Mouse (Mus musculus) liver, embryonic 15.5 days (tissue): Measurements from ENCODE around the gene Pcnx3. TPM values are rescaled to one million over a fixed set of nuclear protein-coding genes. Genes with fewer than 3 reads are reported as not detected.

Experiments
- microRNA-seq: library from miRNA; unstranded; fragments of <30 nt; microRNA quantifications from one replicate; pipeline ENCODE4, GENCODE M21; 2016
- polyA plus RNA-seq: library from polyadenylated mRNA; unstranded; fragments of >200 nt; fragmentation: Nextera tagmentation; extraction: Ambion mirVana; gene quantifications from 2 replicates; pipeline ENCODE4 v1.2.1, GENCODE M21; 2015

The Pcnx3 gene
- polyA plus RNA-seq, 1 experiment from 2014 or later: 9.2 TPM

Small RNA genes lying within 50 kb of the gene (microRNA-seq; reads per million reads assigned to microRNA genes)
- not detected for gene Mir6987

Other genes with a start within 250 kb of the Pcnx3 start
- gene Fosl1, start 241.4 kb downstream of the Pcnx3 start, polyA plus RNA-seq: not detected in 2 replicates
- gene Ccdc85b, start 231.0 kb downstream of the Pcnx3 start, polyA plus RNA-seq: 1.6 TPM in 2 replicates
- gene Fibp, start 228.3 kb downstream of the Pcnx3 start, polyA plus RNA-seq: 25.3 and 28.6 TPM in 2 replicates
- gene Ctsw, start 220.4 kb downstream of the Pcnx3 start, polyA plus RNA-seq: 0.53 and 0.54 TPM in 2 replicates
- 16.0 and 17.5 TPM in 2 replicates for gene Efemp2, start 215.0 kb downstream of the Pcnx3 start, polyA plus RNA-seq
- gene Mus81, start 200.5 kb downstream of the Pcnx3 start, polyA plus RNA-seq: 14.0 and 16.4 TPM in 2 replicates
- gene Cfl1, start 198.5 kb downstream of the Pcnx3 start, polyA plus RNA-seq: 992 and 1,073 TPM in 2 replicates
- gene 1700020D05Rik, start 185.1 kb downstream of the Pcnx3 start, polyA plus RNA-seq: 0.12 TPM in 1 of 2 replicates, not detected in the other
- gene Snx32, start 178.4 kb downstream of the Pcnx3 start, polyA plus RNA-seq: 6.8 and 7.0 TPM in 2 replicates
- 0.05 TPM in 1 of 2 replicates, not detected in the other for gene Ovol1, start 128.3 kb downstream of the Pcnx3 start, polyA plus RNA-seq
- 3.6 and 4.0 TPM in 2 replicates for gene Ap5b1, start 120.9 kb downstream of the Pcnx3 start, polyA plus RNA-seq
- gene Rnaseh2c, start 87.0 kb downstream of the Pcnx3 start, polyA plus RNA-seq: 100 and 122 TPM in 2 replicates
- 16.2 and 17.4 TPM in 2 replicates for gene Kat5, start 78.7 kb downstream of the Pcnx3 start, polyA plus RNA-seq
- gene Rela, start 51.4 kb downstream of the Pcnx3 start, polyA plus RNA-seq: 23.3 and 24.2 TPM in 2 replicates
- 28.2 and 32.5 TPM in 2 replicates for gene Sipa1, start 25.2 kb downstream of the Pcnx3 start, polyA plus RNA-seq
- gene Map3k11, start 166 bp downstream of the Pcnx3 start, polyA plus RNA-seq: 16.8 and 18.4 TPM in 2 replicates
- gene Kcnk7, start 15.5 kb upstream of the Pcnx3 start, polyA plus RNA-seq: 0.15 and 0.28 TPM in 2 replicates
- gene Ehbp1l1, start 37.4 kb upstream of the Pcnx3 start, polyA plus RNA-seq: 110 and 121 TPM in 2 replicates
- 39.3 and 39.8 TPM in 2 replicates for gene Fam89b, start 40.7 kb upstream of the Pcnx3 start, polyA plus RNA-seq
- 1.2 and 3.4 TPM in 2 replicates for gene Ltbp3, start 52.0 kb upstream of the Pcnx3 start, polyA plus RNA-seq
- 21.1 and 24.4 TPM in 2 replicates for gene Scyl1, start 82.5 kb upstream of the Pcnx3 start, polyA plus RNA-seq
- 12.9 and 13.1 TPM in 2 replicates for gene Frmd8, start 186.4 kb upstream of the Pcnx3 start, polyA plus RNA-seq
- gene Slc25a45, start 188.9 kb upstream of the Pcnx3 start, polyA plus RNA-seq: 7.1 and 7.9 TPM in 2 replicates
- 2.8 and 2.9 TPM in 2 replicates for gene Tigd3, start 205.2 kb upstream of the Pcnx3 start, polyA plus RNA-seq
- gene Dpf2, start 224.1 kb upstream of the Pcnx3 start, polyA plus RNA-seq: 52.7 and 59.4 TPM in 2 replicates
- gene Cdc42ep2, start 235.9 kb upstream of the Pcnx3 start, polyA plus RNA-seq: 2.9 and 3.1 TPM in 2 replicates